Mouse (Mus musculus) cerebellum, adult 18-20 months (tissue): ENCODE results near the gene S1pr5.
"Not testable (repeated sequence)": the region's sequence is repeated elsewhere in the genome, so short reads cannot be mapped to it uniquely, and the experiment has no call there.

ENCODE experiments used
- DNase-seq, 2 experiments: peaks; one replicate each; pipeline ENCODE4 v3.0.0; 2021

S1pr5 gene

DNA sequence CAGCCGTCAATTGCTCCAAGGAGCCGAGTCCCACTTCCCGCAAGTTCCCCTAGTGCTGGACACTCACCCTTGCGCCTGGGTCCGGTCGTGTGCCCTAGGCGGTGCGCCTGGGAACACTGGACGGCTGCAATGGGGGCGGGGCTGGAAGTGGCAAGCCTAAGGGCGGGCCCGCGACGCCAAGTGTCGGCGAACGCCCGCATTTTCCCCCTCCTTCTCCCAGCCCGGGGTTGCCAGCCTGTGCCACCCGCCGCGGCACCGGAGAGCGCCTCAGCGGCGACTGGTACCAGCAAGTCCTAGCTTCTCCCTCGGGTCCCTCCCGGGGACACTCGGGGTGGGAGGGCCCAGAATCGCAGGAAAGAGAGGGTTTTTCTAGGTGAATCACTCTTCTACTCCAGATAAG, at the start of gene S1pr5:
Gene S1pr5, minus strand, starts transcription at position 118 of the 400 bp plus-strand sequence.
- peak; percentile 40 to 41 for DNase-seq

DNA sequence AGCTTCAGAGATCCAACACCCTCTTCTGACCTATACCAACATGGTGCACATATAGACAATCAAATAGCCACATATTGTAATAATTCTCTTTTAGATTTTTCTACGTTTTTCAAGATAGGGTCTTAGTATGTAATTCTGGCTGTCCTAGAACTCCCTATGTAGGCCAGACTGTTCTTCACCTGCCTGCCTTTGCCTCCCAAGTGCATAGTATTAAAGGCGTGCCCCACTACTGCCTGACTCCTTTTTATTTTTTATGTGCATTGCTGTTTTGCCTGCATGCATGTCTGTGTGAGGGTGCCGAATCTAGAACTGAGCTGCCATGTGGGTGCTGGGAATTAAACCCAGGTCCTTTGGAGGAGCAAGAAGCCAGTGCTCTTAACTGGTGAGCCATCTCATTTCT, 44.0 kb upstream of the S1pr5 start:
- no peak for DNase-seq

- DNase-seq: not testable (repeated sequence)
These were observed 43.6 kb upstream of the S1pr5 start for GRCm38 (mm10) chr9:21291868-21292267.

GRCm38 (mm10) chr9:21291022-21291787, 43.0 kb upstream of the S1pr5 start, which contains the start of gene Cdkn2d:
TSS of gene Cdkn2d (minus strand) at chr9:21291407.
- DNase-seq: peak; percentile 99 to 100

GRCm38 (mm10) chr9:21290589-21290988, 42.3 kb upstream of the S1pr5 start:
- DNase-seq: peak; percentile 60 to 71

DNA sequence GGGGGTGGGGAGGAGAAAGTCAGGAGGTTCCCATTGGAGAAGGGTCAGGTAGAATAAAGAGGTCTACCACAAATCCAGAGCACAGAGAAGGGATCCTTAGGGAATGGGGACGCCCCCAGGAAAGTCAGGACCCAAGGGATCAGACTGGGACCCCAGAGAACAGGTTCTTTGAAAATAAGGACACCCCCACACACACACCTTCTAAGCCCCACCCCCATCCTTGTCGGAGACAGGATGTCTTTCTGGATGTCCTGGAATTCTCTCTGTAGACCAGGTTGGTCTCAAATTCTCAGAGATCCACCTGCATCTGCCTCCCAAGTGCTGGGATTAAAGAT, 41.1 kb upstream of the S1pr5 start:
- DNase-seq: no peak

DNA sequence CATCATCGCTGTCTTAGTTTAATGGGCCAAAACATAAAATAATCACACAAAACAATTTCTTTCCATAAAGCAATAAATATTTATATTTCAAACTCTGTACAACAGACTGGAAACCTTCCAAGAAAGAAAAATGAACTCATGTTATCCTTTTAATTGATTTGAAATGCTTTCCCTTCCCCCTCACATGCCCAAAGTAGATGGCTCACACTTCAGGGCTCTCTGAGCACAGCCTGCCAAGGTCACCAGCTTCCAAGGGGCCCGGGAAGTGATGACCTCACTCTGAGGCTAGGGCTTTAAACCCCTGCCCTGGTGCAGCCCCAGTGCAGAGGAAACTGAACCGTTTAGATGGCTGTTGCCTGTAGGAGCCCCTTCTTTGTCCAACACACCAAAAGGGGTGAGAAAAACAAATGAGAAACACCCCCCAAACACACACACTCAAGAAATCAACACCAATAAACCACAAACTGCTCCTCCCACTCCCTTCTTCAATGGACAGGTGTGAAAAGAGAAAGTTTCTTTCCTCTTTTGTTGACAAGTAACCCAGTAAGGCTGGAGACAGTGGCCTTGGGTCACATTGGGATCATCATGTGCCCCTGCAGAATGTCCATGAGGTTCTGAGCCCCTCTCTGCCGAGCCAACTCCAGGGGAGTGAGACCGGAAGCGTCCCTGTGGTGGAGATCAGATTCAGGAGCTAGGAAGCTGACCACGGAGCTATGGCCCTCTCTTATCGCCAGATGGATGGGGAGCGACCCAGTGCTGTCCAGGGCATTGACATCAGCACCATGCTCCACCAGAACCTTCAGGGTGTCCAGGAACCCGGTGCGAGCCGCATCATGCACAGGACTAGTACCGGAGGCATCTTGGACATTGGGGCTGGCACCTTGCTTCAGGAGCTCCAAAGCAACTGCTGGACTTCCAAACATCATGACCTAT, 40.4 kb upstream of the S1pr5 start:
- DNase-seq: no peak

DNA sequence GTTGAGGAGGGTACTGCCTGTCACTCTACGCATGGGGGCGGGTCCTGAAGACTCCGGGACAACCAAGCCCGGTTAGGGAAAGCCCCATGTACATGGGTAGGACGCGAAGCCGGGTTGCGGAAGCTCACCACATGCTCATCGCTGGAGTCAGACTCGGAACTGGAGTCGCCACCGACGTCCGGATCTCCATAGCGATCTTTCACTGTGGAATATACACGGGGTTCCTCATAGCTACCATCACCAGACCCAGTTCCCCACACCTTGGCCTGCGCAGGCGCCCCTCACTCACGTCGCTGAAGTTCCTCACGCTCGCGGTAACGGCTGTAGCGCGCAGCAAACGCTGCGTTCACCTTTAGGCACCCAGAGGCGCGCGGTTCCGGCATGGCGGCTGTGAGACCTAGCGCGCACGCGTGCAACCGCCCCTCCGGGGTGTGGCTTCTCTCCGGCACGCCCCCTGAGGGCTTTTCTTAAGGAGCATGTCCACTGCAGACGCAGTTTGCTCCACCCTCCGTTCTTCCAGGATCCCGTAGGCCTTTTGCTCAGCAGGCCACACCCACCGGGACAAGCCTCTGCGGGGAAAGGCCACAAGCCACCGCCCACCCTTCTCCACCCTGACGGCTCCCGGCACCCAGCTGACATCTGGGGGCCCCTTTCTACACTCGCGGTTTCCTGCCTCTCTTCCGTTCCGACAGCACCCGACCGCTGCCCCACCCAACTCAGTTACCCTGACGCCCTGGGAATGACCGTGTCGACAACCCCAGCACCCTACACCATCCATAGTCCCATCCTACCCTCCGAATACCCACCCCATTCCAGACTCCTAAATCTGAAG, 39.5 kb upstream of the S1pr5 start, which contains the start of gene Kri1:
Gene Kri1, minus strand, starts transcription at position 399 of the 832 bp plus-strand sequence.
- peak; percentile 97 to 98 for DNase-seq

GRCm38 (mm10) chr9:21286753-21287152, 38.5 kb upstream of the S1pr5 start:
- no peak for DNase-seq

DNA sequence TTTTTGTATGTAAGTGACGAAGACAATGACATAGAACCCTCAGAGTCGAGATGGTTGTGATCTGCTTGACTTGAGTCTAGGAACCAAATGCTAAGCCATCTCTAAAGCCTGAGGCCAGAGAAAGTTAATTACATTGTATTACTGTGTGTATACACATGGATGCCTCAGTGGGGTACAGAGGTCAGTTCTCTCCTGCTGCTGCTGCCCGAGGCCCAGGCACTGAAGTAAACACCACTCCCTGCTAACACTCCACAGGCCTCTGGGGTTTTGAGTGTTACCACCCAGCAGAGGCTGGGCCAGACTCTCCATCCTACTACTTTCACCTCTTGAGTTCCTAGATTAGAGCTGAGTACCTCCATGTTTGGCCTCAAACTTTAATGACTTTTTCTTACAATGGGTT, 35.8 kb upstream of the S1pr5 start:
- no peak for DNase-seq

DNA sequence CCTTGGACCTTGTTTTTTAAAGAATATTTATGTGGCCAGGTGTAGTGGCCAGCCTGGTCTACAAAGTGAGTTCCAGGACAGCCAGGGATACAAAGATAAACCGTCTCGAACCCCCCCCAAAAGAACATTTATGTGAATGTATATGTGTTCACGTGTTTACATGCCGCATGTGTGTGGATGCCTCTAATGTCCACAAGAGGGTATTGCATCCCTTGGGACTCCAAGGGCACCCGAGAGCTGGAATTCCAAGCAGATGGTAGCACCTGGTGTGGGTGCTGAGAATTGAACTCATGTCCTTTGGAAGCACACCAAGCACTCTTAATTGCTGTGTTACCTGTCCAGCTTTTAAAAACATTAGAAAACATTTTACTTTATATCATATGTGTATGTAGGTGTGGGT, 35.3 kb upstream of the S1pr5 start:
- no peak for DNase-seq

GRCm38 (mm10) chr9:21277776-21278175, 29.5 kb upstream of the S1pr5 start:
- DNase-seq: no peak

DNA sequence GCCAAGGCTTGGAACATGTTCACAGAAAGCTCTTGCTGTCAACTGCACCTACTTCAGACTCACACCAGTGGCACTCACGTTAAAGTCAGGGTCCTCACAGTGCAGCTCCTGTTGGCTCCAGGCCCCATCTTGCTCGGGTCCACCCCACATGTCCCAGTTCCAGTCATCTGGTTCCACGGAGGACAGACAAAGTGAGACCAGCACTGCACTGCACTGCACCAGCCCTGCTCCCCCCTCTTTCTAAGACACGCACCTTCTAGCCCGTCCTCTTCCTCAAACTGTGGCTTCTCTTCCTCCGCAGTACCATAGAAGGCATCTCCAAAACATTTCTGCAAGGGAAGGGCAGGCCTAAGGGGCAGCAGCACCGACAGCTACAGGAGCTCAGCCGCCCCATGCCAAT, 28.1 kb upstream of the S1pr5 start:
- DNase-seq: no peak

- DNase-seq: no peak
These were observed 27.5 kb upstream of the S1pr5 start for GRCm38 (mm10) chr9:21275727-21276126.

DNA sequence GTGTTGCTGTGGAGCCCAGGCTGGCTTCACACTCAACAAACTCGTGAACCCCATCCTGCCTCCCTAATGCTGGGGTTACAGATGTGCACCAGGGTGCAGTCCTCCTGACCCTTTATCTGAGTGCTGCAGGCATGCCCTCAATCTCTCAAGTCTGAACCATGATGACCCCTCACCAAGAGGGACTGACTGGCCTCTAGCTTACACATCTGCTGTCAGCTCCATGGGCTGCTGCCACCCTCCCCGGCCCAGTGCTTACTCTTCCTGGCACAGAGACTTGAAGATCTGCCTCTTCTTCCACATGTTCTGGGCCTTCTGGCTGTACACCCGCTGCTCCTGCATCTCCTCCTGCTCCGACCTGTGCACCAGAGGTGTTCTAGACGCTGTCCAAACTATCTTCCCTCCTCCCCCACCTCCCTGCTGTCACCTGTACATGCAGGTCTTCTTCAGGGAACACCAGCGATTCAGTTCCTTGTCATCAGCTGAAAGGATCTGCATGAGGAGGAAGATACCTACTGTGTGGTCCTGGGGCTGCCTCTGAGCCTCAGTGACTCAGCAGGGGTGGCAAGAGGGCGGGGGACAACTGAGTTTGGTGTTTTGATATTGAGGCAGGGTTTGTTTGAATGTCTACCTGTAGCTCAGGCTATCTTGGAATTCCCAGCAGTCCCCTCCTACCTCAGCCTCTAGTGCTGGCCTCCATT, 26.9 kb upstream of the S1pr5 start:
- DNase-seq: no peak

GRCm38 (mm10) chr9:21274336-21274735, 26.1 kb upstream of the S1pr5 start:
- DNase-seq: no peak

GRCm38 (mm10) chr9:21273520-21274228, 25.4 kb upstream of the S1pr5 start:
- DNase-seq: no peak

DNA sequence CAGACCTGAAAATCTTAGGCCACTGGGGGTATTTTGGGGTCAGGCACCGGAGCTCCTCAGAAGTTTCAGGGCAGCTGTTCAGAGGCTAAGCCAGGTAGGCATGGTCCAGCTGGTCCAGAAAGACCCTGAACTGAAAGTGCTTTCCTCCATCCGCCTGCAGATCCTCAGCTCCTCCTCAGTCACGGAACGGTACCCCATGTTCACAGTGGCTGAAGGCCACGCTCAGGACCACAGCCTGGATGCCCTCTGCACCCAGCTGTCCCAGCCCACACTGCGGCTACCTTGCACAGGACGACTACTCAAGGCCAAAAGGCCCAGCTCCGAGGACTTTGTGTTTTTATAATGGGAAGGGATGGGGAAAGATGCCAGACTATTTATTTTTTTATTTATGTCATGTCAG, 24.9 kb upstream of the S1pr5 start:
- no peak for DNase-seq

DNA sequence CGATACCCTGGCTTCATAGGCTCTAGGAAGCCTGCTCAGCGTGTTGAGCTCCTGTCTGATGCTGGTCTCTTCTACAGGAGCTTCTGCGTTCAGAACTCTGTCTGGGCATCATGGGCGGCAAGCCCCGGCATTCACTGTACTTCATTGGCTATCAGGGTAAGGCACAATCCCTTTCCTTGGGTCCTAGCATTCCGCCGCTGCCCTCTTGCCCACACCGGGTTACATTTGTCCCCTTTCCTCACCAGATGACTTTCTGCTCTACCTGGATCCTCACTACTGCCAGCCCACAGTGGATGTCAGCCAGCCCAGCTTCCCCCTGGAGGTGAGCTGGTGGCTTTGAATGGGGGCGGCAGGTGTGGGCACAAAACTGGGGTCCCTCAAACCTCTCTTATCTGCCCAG, 24.1 kb upstream of the S1pr5 start:
- DNase-seq: no peak

DNA sequence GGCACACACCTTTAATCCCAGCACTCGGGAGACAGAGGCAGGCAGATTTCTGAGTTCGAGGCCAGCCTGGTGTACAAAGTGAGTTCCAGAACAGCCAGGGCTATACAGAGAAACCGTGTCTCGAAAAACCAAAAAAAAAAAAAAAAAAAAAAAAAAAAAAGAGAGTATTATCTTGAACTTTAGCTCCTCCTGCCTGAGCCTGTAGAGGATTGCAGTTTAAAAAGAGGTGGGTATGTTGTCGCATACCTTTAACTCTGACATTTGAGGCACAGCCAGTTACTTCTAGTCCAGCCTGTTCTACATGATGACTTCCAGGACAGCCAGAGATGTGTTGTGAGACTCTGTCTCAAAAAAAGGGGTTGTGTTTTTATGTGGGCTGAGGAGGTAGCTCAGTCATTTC, 21.3 kb upstream of the S1pr5 start:
- not testable (repeated sequence) for DNase-seq

DNA sequence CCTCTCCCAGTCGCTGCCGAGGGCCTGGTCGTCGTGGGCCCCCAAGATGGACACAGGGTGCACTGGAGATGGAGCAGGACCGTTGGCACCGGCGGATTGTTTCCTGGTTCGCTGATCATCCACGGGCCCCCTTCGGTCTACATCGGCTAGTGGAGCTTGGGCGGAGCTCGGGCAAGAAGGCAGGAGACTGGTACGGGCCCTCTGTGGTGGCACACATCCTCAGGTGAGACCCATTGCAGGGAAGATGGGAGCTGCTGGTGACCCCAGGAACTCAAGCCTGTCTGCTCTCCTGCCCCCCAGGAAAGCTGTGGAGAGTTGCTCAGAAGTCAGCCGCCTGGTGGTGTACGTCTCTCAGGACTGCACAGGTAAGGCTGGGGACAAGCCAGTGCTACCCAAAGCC, 20.1 kb upstream of the S1pr5 start:
- DNase-seq: no peak

GRCm38 (mm10) chr9:21266889-21267288, 18.6 kb upstream of the S1pr5 start:
- DNase-seq: no peak
